Mouse (Mus musculus): Measurements from ENCODE around the gene Maml2. TPM values are rescaled to one million over a fixed set of nuclear protein-coding genes. Genes with fewer than 3 reads are reported as not detected.

Gene Maml2
- polyA plus RNA-seq, 1 experiment from 2014 or later: 11.5 TPM

DNA sequence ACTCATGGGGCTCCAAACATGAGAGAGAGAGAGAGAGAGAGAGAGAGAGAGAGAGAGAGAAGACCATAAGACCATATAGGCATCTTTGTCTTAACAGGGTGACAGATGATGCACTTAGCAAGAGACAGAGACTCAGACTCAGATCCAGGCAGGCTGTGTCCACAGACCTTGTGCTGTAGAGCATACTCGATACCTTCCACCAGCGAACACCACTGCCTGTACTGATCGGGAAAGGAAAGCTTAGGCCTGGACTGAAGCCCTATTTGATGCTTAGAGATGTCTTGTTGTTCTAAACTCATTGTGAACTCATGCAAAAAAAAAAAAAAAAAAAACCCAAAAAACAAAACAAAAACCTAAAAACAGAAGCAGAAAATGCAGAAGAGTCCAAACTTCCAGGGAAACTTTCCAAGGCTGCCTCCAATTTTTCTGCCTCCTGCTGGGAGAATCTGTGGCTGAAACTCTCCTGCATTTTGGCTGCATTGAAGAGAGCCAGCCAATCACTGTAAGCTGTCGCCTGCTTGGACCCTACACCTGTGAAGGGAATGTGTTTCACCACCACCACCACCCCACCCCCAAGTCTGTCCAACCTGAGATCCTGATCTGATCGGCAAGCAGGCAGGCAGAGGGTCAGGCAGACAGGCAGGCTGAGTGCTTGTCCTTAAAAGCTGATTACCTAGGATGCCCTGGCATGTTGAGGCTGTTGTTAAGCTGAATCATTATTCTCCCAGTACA lies 268.6 kb downstream of the Maml2 start:
- peaks cover 26% of the 10 kb centered on the region for H3K4me1 ChIP-seq (replicated peaks)
- H3K9ac ChIP-seq (replicated peaks): no peak overlapping the region
- H3K9me3 ChIP-seq: no peaks in the 10 kb centered on the region
- no peaks in the 10 kb centered on the region for H3K27me3 ChIP-seq
- H3K4me2 ChIP-seq (replicated peaks): no peak overlapping the region
- no peak overlapping the region for H3K27ac ChIP-seq
- WGBS: 91% methylated on average over 5 of the region's 5 CpGs
- H3K4me3 ChIP-seq (replicated peaks): no peak overlapping the region
- ATAC-seq: no peak
- no peaks in the 10 kb centered on the region for H3K36me3 ChIP-seq

DNA sequence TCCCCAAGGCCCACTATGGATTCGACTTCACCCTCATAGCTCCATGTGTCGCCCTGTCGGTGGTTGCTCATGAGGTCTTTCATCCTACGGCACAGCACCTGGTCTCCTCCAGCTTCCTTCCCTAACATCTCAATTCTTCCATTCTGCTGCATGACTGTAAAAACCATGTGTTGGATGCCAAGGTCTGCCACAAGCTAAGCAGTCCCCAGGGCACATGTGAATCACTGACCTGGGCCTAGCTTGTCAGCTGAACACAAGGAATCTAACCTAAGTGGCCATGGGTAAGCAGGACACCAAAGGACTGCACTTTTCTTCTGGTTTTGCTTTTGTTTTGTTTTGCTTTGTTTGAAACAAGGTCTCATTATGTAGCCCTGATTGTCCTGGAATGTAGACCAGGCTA lies 271.3 kb downstream of the Maml2 start:
- Histone ChIP-seq H3K4me2 (replicated peaks) (no peak overlapping the region), H3K27me3 (no peaks in the 10 kb centered on the region), H3K27ac (no peak overlapping the region), H3K4me1 (replicated peaks) (peaks cover 16% of the 10 kb centered on the region), H3K36me3 (no peaks in the 10 kb centered on the region), H3K9me3 (no peaks in the 10 kb centered on the region), H3K4me3 (replicated peaks) (no peak overlapping the region), H3K9ac (replicated peaks) (no peak overlapping the region)
- ATAC-seq: no peak
- WGBS: 96% methylated on average over 4 of the region's 4 CpGs

DNA sequence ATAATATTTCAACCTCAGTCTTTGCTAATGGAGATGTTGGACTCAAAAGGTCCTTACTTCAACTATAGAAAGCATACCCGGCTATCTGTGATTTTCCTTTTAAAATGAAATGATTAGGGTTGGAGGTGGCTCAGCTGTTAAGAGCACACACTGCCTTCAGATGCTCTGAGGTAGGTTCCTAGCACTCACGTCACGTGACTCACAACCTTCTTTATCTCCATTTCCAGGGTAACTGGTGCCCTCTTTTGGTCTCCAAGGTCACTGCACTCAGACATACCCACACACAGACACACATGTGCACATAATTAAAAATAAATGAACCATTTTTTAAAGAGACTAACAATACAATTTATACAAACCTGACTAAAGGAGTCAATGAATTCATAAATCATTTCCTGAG lies 275.1 kb downstream of the Maml2 start:
- Histone ChIP-seq H3K27ac (no peak overlapping the region), H3K9ac (replicated peaks) (no peak overlapping the region), H3K9me3 (no peaks in the 10 kb centered on the region), H3K4me2 (replicated peaks) (no peak overlapping the region), H3K27me3 (no peaks in the 10 kb centered on the region), H3K36me3 (no peaks in the 10 kb centered on the region), H3K4me3 (replicated peaks) (no peak overlapping the region), H3K4me1 (replicated peaks) (peaks cover 14% of the 10 kb centered on the region; the same call in 1 of the 2 replicates)
- WGBS: 95% methylated on average over 3 of the region's 3 CpGs
- no peak for ATAC-seq

DNA sequence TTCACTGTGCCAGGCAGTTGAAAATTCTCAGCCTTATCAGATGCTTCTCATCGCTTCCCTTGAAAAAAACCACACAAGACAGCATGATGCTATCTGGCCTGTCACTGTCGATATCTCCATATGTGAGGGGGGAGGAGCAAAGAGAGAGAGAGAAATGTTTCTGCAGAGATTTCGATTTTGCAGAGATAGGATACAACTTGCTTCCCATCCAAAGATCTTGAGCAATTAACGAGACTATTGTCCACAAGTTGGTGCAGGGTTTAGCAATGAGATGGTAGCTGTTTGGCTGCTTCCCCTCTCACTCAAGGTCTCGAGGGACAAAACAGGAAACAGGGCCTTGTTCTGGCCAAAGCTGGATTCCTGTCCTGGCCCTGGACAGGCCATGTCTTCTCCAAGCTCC lies 276.3 kb downstream of the Maml2 start:
- ATAC-seq: no peak
- Histone ChIP-seq H3K27ac (no peak overlapping the region), H3K4me1 (replicated peaks) (peaks cover 15% of the 10 kb centered on the region; the same call in 1 of the 2 replicates), H3K9ac (replicated peaks) (no peak overlapping the region), H3K9me3 (no peaks in the 10 kb centered on the region), H3K4me3 (replicated peaks) (no peak overlapping the region), H3K4me2 (replicated peaks) (no peak overlapping the region), H3K27me3 (no peaks in the 10 kb centered on the region), H3K36me3 (no peaks in the 10 kb centered on the region)
- 89% methylated on average over 5 of the region's 5 CpGs for WGBS

DNA sequence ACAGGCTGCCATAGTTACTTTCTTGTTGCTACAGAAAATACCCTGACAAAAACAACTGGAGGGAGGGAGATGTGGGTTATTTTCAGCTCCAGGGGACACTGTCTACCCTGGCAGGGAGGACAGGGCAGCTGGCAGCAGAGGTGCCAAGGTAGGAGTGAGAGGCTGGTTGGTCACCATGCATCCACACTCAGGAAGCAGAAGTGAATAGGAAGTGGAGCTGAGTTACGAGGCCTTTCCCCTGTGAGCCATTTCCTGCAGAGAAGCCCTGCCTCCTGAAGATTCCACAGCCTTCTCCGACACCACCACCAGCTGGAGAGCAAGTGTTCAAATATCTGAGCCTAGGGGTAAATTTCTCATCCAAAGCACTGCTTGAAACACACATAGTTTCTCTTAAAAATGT lies 277.2 kb downstream of the Maml2 start:
- H3K27me3 ChIP-seq: no peaks in the 10 kb centered on the region
- no peak overlapping the region for H3K4me2 ChIP-seq (replicated peaks)
- peaks cover 15% of the 10 kb centered on the region; the same call in 1 of the 2 replicates for H3K4me1 ChIP-seq (replicated peaks)
- WGBS: 74% methylated on average over 2 of the region's 2 CpGs
- ATAC-seq: no peak
- no peaks in the 10 kb centered on the region for H3K9me3 ChIP-seq
- no peak overlapping the region for H3K27ac ChIP-seq
- H3K9ac ChIP-seq (replicated peaks): no peak overlapping the region
- H3K4me3 ChIP-seq (replicated peaks): no peak overlapping the region
- H3K36me3 ChIP-seq: no peaks in the 10 kb centered on the region

DNA sequence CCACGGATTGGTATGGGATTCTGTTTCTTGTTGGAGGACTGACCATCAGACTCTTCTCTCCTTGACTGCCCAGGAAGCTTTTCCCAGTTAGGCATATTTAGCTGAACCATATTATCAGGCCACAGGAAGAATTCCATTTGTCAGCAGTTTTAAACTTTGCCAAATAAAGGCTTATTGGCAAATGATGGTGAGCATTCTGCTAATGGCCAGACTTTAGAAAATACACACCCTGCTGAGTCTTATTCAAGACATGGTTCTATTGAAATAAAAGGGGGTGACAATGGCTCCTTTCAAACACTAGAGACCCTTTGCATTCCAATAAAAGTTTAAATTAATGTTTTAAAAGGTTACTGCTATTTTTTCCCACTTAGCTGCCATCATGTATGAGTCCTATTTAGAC lies 279.4 kb downstream of the Maml2 start:
- 77% methylated on average over 1 of the region's 1 CpGs for WGBS
- no peak overlapping the region for H3K4me3 ChIP-seq (replicated peaks)
- no peak overlapping the region for H3K4me2 ChIP-seq (replicated peaks)

DNA sequence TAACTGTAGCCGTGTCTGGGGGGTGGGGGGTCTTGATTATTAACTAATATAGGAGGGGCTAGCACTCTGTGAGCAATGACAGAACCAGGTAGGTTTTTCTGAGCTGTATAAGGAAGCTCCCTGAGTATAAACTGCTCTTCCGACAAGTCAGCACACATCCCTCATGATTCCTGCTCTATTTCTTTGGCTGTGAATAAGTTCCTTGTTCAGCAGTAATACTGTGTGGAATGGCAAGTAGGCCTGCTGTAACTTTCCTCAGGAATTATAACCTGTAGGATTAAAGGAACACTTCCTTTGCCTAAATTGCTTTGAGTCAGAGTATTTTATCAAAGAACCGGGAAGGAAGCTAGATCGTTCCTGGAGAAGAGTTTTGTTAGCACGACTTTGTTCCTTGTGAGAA lies 283.4 kb downstream of the Maml2 start:
- Histone ChIP-seq H3K9me3 (no peaks in the 10 kb centered on the region), H3K4me2 (replicated peaks) (no peak overlapping the region), H3K27me3 (no peaks in the 10 kb centered on the region), H3K4me1 (replicated peaks) (peaks cover 35% of the 10 kb centered on the region), H3K4me3 (replicated peaks) (no peak overlapping the region), H3K27ac (no peak overlapping the region), H3K36me3 (no peaks in the 10 kb centered on the region), H3K9ac (replicated peaks) (no peak overlapping the region)
- no peak for ATAC-seq
- 91% methylated on average over 5 of the region's 5 CpGs for WGBS

More for the DNA sequence above, 279.4 kb downstream of the Maml2 start:
- Histone ChIP-seq H3K9me3 (no peaks in the 10 kb centered on the region), H3K27me3 (no peaks in the 10 kb centered on the region), H3K27ac (no peak overlapping the region), H3K9ac (replicated peaks) (no peak overlapping the region), H3K36me3 (no peaks in the 10 kb centered on the region), H3K4me1 (replicated peaks) (peaks cover 15% of the 10 kb centered on the region; the same call in 1 of the 2 replicates)
- no peak for ATAC-seq

DNA sequence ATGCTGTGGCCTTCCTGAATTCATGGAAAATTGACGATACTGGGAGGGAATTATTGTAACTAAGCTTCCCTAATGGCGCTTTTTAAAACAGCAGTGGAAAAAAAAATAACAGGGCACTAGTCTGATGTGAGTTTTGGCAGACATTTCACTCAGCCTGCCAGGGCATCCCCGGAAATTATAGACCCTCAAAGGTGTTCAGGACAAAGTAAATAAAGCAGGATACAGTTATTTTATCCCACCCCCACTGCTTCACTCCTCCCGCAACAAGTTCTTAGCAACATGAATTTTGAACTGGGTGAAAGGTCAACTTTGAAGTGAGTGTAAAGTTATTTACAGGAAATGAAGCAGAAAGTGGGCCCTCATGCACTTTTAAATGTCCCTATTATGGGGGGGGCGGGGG lies 286.2 kb downstream of the Maml2 start:
- no peak for ATAC-seq
- WGBS: 51% methylated on average over 5 of the region's 5 CpGs
- no peak overlapping the region for H3K27ac ChIP-seq

DNA sequence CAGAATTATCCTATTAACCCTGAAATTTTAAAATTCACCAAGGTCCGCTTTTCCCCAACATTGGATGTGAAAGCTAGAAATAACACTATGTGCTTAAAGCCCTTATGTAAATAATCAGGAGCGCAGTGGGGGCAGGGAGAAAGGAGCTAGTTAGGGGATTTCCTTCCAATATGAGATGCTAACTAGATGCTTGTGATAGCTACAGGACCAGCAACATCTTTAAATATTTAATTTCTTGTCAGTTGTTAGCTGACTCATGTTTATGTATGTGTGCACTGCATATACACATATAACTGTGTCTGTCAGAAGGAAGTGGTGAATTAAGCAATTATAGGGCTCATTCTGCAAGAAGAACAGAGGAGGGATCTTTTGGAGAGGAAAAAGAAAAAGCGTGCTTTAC lies 286.7 kb downstream of the Maml2 start:
- peak; percentile 75; the same call in 1 of the 2 replicates for ATAC-seq
- peaks cover 29% of the 10 kb centered on the region for H3K4me1 ChIP-seq (replicated peaks)
- H3K36me3 ChIP-seq: no peaks in the 10 kb centered on the region
- peak overlapping the region; percentile 14; the same call in 1 of the 2 replicates for H3K27ac ChIP-seq
- H3K9me3 ChIP-seq: no peaks in the 10 kb centered on the region
- H3K9ac ChIP-seq (replicated peaks): no peak overlapping the region
- 66% methylated on average over 3 of the region's 3 CpGs for WGBS
- H3K27me3 ChIP-seq: no peaks in the 10 kb centered on the region
- H3K4me3 ChIP-seq (replicated peaks): no peak overlapping the region
- no peak overlapping the region for H3K4me2 ChIP-seq (replicated peaks)

More for the DNA sequence above, 286.2 kb downstream of the Maml2 start:
- Histone ChIP-seq H3K4me2 (replicated peaks) (no peak overlapping the region), H3K4me1 (replicated peaks) (peaks cover 29% of the 10 kb centered on the region), H3K9me3 (no peaks in the 10 kb centered on the region), H3K27me3 (no peaks in the 10 kb centered on the region), H3K36me3 (no peaks in the 10 kb centered on the region), H3K9ac (replicated peaks) (no peak overlapping the region), H3K4me3 (replicated peaks) (no peak overlapping the region)

DNA sequence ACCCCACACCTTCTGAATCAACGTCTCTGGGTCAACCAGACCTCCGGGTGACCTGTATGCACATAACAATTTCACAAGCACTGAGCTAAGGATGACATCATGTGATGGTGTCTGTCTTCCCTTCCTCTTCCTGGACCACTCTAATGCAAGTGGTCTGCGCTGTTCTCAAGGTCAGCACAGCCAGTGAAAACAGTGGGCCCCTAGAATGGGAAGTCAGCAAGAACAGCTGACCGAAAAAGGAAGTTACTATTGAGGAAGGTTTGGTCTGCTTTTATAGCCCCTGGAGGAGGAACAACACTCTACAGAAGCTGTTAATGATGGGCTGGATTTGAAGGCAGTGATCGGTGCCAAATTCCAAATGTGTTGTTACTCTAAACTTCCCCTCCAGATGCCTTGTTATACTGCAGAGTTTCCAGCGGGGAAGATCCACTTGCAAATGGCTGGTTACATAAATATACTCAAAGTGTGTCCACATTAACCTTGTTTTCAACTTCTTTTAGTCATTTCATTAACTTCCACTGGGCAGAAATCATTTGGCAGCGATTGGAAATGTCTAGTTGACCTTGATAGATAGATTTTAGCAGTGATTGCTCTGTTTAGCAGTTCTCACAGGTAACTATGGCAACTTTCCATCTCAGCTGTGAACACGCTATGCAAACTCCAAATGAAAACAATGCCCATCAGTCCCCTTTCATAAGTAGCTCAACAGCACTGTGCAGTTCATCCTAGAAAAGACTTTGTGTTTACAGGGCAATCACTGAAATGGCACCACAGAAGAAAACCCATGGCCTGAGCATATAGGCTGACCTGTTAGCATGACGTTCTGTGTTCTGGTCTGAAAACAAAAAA lies 289.6 kb downstream of the Maml2 start:
- 79% methylated on average over 9 of the region's 9 CpGs for WGBS
- Histone ChIP-seq H3K4me1 (replicated peaks) (peaks cover 29% of the 10 kb centered on the region), H3K4me2 (replicated peaks) (no peak overlapping the region), H3K4me3 (replicated peaks) (no peak overlapping the region), H3K9me3 (no peaks in the 10 kb centered on the region), H3K36me3 (no peaks in the 10 kb centered on the region), H3K27ac (no peak overlapping the region), H3K9ac (replicated peaks) (no peak overlapping the region), H3K27me3 (no peaks in the 10 kb centered on the region)
- ATAC-seq: no peak

DNA sequence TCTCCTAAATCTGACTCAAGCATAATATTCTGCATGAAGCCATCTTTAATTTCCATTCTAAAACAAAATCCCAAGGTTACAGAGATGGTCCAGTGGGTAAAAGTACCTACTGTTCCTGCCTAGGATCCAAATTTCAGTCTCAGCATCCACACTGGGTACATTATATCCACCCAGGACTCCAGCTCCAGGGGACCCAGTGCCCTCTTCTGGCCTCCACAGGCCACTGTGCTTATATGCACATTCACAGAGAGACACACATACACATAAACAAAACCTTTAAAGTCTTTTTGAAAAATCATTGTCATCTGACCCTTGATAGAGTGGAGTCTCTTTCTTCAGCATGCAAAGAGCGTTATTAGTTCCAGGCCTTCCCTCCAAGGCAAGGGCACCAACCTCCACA lies 291.0 kb downstream of the Maml2 start:
- WGBS: 94% methylated on average over 1 of the region's 1 CpGs
- H3K36me3 ChIP-seq: no peaks in the 10 kb centered on the region
- H3K9me3 ChIP-seq: no peaks in the 10 kb centered on the region
- no peaks in the 10 kb centered on the region for H3K27me3 ChIP-seq
- H3K9ac ChIP-seq (replicated peaks): no peak overlapping the region
- H3K4me3 ChIP-seq (replicated peaks): no peak overlapping the region
- peaks cover 21% of the 10 kb centered on the region for H3K4me1 ChIP-seq (replicated peaks)
- H3K4me2 ChIP-seq (replicated peaks): no peak overlapping the region
- ATAC-seq: no peak
- no peak overlapping the region for H3K27ac ChIP-seq

DNA sequence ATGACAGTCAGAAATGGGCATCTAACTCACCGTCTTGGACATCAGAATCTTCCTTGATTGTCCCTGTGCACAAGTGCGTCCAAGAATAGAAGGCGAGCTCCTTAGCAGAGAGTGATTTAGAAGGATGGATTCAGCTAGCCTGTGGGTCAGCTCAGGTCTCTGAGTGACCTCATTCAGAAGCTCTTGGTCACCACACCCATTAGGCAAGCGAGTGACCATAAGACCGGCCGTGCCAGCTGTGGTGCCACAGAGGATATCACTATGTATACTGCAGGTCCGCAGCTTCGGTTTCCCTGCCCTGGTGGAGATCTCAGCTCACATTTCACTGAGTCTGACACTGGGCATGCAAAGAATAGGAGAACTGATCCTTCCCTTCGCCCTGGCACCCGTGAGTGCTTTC lies 294.9 kb downstream of the Maml2 start:
- no peak overlapping the region for H3K27ac ChIP-seq
- H3K9me3 ChIP-seq: no peaks in the 10 kb centered on the region
- no peaks in the 10 kb centered on the region for H3K36me3 ChIP-seq
- WGBS: 98% methylated on average over 10 of the region's 10 CpGs
- no peak overlapping the region for H3K4me3 ChIP-seq (replicated peaks)
- H3K27me3 ChIP-seq: no peaks in the 10 kb centered on the region
- H3K4me2 ChIP-seq (replicated peaks): no peak overlapping the region
- peaks cover 10% of the 10 kb centered on the region for H3K4me1 ChIP-seq (replicated peaks)
- no peak for ATAC-seq
- no peak overlapping the region for H3K9ac ChIP-seq (replicated peaks)
